Mouse (Mus musculus): ENCODE measurements at regions not wholly inside any gene's neighbourhood (a gene's known extent, or its start where the extent isn't known, plus 50 kb on each side); places are given as distances from the start of the nearest gene placed in this dataset.

DNA sequence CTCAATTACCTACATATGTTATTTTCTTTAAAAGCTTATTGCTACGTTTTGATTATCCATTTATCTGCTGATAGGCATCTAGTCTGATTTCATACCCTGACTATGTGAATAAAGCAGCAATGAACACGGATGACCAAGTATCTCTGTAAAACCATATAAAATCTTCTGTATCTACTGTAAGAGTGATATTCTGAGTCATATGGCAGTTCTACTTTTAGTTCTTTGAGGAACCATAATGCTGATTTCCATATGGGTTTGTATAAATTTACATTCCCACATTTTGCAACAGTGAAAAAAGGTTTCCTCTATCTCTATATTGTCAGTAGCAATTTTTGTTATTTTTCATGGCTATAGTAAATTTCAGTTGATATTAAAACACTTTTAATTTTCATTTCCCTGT is 280.6 kb downstream of the Fsip2 start:
- DNase-seq (ENCODE audit: low spot score in 2 of 2) = no peak

GRCm38 (mm10) chr2:83226198-83226597 is 282.8 kb downstream of the Fsip2 start:
- no peak for DNase-seq (ENCODE audit: low spot score in 2 of 2)

GRCm38 (mm10) chr2:83251173-83252101 is 308.0 kb downstream of the Fsip2 start:
- no peak for DNase-seq (ENCODE audit: low spot score in 2 of 2)

GRCm38 (mm10) chr2:83256811-83257321 is 313.4 kb downstream of the Fsip2 start:
- DNase-seq (ENCODE audit: low spot score in 2 of 2) = no peak

GRCm38 (mm10) chr2:83258613-83259012 is 315.2 kb downstream of the Fsip2 start:
- DNase-seq (ENCODE audit: low spot score in 2 of 2) = no peak

GRCm38 (mm10) chr2:83303515-83303914 is 340.7 kb upstream of the Zc3h15 start:
- DNase-seq (ENCODE audit: low spot score in 2 of 2) = no peak

DNA sequence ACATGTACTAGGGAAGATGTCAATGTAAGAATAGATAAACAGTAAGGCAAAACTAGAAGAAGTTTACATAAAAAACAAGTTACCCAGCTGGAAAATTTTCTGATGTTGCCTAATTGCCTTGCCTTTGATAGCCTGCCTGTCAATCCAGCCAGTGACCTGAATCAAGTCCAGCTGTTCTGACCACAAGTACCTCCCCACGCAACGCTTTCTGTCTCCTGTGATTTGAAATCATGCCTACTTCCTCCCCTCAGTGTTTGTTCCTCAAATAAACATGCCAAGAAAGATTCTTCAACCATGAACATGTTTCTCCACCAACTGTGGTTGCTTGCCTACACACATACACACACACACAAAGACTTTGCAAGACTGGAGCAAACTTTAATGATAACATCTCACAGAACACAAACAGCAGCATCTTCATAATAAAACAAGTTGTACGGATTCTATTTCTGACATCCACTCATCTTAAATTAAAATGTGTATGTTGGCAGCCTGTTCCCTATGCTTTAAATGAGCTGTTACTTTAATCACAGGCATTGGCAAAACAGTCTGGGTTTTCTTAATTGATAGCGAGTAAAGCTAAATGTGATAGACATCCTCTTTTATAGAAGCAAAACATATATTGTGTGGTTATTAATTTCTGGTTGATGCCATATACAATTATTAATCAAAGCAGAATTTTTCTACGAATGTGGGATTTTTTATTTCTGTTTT is 312.0 kb upstream of the Zc3h15 start:
- DNase-seq (ENCODE audit: low spot score in 2 of 2) = no peak

GRCm38 (mm10) chr2:83332770-83333157 is 311.5 kb upstream of the Zc3h15 start:
- no peak for DNase-seq (ENCODE audit: low spot score in 2 of 2)

DNA sequence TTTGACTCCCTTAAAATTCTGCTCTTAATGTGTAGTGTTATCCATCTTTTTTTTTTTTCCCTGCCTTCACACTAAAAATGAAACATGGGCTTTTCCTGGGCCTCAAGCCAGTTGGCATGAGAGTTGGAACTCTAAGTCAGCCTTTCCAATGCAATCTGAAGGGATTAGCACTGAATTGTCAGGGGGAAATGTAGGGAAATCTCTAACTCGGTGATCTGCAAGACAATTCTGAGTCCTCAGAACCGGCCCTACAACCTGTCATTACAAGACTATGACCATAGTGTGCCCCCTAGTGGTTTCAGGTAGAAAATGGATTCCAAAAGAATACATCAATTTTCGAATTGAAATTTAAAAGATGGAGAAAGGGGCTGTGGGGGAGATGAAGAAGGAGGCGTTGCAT is 306.9 kb upstream of the Zc3h15 start:
- peak in 1 of 2 experiments; percentile 23 for DNase-seq (ENCODE audit: low spot score in 2 of 2)

GRCm38 (mm10) chr2:83340168-83340567 is 304.1 kb upstream of the Zc3h15 start:
- no peak for DNase-seq (ENCODE audit: low spot score in 2 of 2)
